Mouse (Mus musculus): ENCODE results near the gene Itga9. TPM values are rescaled to one million over a fixed set of nuclear protein-coding genes. Genes with fewer than 3 reads are reported as not detected.
A peak's percentile ranks its signal among the peaks of the same experiment; 100 is the strongest.

Gene Itga9
- total RNA-seq, 2 experiments from 2014 or later, result 0.08 to 0.32 TPM

DNA sequence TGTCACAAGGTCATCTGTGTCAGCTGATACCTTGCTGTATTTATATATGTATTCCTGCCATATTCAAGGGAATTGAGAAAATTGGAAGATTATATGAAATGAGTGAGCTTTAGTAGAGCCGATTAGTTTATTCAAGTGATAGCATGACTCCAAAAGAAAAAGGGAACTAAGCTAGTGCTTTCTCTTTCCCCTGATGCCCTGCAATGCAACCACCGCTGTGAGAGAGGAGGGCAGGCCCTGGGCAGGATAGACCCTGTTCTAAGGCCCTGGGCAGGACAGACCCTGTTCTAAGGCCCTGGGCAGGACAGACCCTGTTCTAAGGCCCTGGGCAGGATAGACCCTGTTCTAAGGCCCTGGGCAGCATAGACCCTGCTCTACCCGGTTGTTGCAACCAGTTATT is 201.2 kb downstream of the Itga9 start:
- ATAC-seq (replicated peaks; ENCODE audit: poor library complexity), result peak; percentile 66

DNA sequence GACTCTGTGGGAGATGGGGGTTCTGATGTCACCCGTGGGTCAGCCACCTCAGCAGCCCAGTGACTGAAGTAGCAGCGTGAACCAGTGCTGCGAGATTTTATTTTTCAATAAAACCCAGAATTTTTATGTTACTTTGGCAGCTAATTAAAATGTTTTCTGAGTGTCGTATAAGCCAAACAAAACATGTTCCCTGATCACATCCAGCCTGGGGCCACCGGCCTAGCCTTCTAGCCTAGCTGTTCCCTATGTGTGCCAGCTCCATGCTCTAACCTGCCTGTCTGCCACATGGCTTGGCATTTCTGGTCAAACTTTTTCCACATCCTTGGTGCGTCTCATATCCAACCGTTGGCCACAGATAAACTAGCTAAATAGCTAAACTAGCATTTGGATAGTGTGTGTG is 205.7 kb downstream of the Itga9 start:
- no peak for ATAC-seq (replicated peaks; ENCODE audit: poor library complexity)

DNA sequence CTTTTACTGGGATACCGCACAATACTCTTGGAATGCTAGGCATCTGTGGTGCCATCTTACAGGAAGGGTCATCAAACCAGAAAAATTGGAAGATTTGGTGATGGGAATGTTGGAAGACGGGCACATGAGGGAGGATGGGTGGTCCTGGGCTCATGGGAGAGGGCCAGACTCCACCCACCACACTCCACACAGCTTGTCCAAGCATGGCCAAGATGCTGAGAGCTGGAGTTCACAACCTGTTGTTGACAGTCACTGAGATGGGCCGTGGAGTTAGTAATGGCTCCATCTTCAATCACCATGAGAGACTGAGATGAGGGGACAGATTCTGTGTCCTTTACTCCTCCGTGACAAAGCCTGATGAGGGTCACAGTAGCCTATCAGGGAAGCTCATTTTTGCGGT is 207.0 kb downstream of the Itga9 start:
- ATAC-seq (replicated peaks; ENCODE audit: poor library complexity), result no peak

DNA sequence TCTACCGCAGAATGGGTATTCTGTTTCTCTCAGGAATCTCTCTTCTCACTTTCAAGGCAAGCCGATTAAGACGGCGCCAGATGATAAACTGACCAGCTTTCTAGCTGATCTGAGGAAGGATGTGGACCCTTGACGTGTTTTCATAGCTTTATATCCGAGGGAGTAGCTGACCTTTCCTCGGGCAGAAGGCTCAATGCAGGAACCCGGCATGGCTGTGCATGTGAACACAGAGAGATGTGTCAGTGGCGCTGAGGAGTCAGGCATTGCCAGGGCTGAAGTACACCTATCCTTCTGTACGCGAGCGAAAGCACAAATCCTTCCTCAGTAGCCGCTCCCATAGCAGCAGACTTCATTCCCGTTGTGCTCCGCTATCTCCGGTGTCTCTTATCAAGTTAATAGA is 207.6 kb downstream of the Itga9 start:
- no peak for ATAC-seq (replicated peaks; ENCODE audit: poor library complexity)

DNA sequence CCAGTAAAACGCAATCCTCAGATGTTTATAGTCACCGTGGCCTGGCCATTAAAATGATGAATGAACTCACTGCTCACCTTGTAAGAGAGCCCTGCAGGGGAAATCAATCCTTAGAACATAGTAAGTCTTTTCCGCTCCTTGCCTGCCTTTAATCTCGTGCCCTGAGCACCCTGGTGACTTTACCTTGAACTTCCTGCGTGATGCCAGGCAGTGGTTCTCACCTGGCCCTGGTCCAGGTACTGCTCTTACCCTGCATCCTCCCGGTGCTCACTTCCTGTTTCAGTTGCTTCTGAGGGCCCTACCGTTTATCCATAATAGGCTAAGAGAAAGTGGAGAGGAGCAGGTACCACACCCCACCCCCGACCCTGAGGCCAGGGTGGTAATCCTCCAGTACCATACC is 208.0 kb downstream of the Itga9 start:
- no peak for ATAC-seq (replicated peaks; ENCODE audit: poor library complexity)

DNA sequence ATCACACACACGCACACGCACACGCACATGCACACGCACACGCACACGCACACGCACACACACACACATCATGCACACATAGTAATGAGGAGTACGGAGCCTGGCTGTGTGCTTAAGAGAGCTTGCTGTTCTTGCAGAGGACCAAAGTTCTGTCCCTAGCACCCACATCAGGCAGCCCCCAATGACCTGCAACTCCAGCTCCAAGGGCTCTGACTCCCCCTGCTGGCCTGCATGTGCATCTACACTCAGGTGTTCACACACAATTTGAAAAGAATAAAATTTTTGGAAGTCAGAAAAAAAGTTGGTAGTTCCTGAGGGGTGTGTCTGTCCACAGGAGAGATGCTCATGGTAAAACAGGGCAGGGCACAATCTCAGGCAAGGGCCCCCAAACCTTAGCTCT is 209.1 kb downstream of the Itga9 start:
- ATAC-seq (replicated peaks; ENCODE audit: poor library complexity), result no peak

DNA sequence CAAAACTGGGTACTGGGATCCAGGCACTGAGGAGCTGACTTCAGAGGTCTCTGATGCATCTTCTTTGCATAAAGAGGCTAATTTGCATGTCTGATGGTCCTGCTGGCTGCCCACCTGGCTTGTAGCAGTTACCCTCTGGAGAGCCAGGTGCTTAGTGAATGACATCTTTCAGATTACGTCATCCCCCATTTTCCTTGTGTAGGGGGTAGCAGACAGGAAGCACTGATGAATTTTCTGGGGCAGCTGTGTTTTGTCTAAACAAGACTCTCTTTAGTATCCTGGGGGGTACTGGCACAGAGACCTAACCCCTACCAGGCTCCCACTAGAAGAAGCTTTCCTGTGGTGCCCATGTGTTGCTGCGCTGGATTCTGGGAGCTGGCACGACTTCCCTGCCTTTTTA is 212.0 kb downstream of the Itga9 start:
- ATAC-seq (replicated peaks; ENCODE audit: poor library complexity), result no peak

DNA sequence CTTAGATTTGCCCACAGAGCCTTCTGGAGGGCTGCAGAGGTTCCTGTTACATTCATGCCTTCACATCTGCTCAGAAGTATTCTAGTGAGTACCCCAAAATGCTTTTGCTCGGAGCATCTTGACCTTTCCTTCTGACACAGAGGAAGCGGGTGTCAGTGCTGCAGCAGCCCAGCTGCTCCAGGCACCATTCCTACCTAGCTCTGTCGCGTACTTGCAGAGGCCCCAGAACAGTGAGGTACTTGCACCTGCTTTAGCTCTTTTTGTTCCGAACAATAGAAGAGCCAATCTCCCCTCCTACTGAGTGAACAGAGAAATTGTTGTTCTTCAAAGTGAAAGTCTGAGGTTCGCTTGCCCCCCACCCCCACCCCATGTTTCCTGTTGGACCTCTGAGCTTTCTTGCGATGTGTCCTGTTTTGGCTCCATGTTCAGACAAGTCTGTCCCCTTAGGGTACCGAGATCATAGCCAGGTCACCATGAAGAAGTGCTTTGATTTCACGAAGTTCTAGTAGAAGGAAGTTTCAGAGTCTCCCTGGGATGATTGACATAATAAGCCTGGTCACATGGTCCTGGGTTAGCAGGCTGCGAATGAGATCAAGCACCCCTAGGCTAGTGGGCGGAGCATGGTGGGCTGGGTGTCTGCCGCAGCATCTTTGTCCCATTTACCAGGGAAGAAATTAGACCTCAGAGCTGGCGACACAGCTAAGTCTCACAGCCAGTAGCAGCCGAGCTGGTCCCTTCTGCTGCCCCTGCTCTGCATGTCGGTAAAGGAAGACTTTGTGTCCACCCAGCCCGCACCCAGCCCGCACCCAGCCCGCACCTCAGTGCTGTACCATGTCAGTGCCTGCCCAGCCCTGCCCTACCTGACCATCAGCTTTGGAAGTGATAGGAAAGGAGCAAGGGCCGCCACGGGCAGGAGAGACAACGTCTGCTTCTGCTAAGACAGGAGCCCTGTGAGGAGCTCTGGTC is 215.0 kb downstream of the Itga9 start:
- ATAC-seq (replicated peaks; ENCODE audit: poor library complexity), result peak; percentile 91

DNA sequence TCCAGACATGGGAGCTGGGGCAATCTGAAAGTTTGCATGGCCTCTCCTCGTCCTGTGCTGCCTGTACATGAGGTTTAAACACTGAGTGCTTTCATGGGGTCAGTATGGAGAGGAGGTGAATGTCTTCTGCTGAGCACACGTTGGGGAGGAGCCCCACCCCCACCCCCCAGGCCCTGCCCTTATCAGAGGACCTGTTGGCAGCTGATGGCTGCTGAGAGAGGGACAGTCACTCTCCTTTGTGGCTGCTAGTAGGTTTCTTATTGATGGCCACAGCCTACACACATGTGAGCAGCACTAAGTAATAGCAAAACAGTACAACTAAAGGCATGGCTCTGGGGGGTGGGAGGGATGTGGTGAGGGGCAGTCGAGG is 215.7 kb downstream of the Itga9 start:
- no peak for ATAC-seq (replicated peaks; ENCODE audit: poor library complexity)

DNA sequence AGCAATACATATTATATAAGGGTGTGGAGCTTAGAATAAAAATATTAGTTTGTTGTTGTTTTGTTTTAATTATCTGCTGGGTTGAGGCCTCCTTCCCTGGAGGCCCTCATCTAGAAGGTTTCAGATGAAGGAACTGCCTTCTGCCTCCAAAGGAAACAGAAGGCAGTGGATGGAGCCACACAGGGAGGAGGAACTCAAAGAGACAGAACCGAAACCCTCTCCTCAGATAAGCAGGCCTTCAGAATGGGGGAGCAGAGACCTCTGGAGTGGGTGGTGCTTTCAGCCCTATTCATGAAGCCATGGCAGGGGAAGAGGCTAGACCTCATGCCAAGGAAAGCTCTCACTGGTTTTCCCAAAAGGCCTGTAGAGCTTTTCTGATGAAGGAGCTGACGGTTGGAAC is 216.1 kb downstream of the Itga9 start:
- ATAC-seq (replicated peaks; ENCODE audit: poor library complexity), result peak; percentile 67

DNA sequence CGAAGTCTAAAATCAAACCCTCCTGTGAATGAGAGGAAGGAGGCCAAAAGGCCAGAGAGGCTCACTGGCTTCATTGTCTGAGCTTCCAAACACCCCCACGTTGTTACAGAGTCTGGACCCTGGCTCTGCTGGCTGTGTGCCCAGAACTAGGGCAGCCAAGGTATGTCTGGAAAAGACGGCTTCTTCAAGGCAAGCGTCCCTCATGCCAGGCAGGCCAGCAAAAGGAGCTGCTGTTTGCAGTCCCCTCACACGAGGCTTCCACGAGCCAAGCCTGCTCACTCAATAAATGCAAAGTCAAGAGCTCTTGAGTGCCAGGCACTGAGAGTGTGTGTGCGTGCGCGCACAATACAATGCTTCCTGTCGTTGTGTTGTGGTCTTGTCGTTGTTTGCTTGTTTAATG is 224.6 kb downstream of the Itga9 start:
- no peak for ATAC-seq (replicated peaks; ENCODE audit: poor library complexity)

DNA sequence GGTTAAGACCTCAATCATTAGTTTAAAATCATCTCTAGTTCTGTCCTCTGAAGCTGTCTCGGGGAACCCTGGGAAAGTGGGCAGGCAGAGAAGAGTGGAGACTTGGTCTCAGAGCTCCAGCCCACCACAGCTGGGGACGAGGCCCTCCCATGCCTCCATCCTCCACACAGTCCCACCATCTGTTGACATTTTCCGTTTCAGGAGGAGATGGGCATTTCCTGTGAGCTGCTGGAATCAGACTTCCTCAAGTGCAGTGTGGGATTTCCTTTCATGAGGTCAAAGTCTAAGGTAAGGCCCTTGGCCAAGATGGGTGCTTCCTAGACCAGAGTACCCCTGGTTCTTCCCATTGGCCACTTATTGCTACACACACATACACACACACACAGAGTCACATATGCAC is 226.0 kb downstream of the Itga9 start:
- ATAC-seq (replicated peaks; ENCODE audit: poor library complexity), result peak; percentile 29; the same call in 1 of the 2 replicates

DNA sequence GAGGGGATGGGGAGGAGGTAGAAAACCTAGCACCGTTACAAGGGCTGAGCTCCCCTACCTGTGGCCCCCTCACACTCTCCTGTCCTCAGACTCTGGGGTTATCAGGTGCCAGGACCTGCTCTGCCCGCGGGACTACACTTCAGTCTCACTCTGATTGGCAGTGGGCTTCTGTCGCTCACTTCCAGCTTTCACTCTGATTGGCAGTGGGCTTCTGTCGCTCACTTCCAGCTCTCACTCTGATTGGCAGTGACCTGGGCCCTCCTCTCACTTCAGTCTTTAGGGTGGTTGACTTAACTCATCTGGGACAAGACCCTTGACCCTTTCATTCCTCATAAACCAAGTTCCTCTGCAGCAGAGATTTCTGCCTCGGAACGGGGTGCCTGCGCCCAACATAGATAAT is 226.9 kb downstream of the Itga9 start:
- ATAC-seq (replicated peaks; ENCODE audit: poor library complexity), result no peak

DNA sequence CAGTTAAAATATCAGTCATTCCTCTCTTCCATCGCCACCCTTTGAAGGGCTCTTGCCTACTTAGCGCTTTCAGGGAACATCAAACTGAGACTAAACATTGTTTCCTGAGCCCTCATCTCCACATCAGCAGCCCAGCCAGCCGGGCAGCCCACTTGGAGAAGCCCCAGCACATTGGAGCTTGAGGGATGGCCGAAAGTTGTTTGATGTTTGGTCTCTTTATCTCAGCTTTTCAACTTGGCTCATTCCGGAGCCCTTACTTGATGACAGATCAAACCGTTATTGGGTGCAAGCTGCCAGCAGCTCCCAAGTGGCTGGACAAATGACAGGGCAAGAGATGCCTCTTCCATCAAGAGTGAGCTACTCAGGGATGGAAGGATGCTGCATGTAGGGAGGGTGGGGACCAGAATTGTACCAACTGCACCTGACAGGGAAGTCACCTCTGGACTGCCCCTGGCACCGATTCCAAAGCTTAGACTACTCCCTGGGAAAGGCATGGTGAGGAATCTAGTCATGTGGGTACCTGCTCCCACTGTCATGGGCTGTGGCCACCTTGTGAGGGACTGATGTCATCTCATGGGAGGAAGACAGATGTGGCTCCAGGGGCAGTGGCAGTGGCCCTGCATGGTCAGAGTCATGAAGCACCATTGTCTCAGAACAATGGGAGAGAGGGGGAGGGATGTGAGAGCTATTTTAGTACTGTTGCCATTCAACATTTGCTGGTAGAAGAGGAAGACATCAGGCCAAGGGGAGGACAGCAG is 232.6 kb downstream of the Itga9 start:
- ATAC-seq (replicated peaks; ENCODE audit: poor library complexity), result no peak

DNA sequence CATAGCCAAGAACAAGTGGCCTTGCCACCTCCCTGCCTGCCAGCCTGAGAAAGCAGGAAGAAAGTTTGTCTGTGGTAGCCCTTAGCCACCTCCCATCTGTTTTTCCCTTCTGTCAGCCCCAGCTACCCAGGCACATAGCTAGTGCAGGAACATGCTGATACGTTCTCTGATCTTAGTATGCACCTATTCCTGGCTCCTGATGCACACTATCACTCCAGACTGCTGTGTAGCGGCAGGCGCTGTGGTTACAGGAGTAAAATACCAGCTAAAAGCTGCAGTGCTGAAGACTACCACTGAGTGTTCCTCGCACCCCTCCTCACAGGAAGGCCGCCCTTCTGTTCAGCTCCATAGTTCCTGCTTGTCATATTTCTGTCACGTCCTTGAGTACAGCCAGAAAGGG is 234.8 kb downstream of the Itga9 start:
- ATAC-seq (replicated peaks; ENCODE audit: poor library complexity), result no peak

DNA sequence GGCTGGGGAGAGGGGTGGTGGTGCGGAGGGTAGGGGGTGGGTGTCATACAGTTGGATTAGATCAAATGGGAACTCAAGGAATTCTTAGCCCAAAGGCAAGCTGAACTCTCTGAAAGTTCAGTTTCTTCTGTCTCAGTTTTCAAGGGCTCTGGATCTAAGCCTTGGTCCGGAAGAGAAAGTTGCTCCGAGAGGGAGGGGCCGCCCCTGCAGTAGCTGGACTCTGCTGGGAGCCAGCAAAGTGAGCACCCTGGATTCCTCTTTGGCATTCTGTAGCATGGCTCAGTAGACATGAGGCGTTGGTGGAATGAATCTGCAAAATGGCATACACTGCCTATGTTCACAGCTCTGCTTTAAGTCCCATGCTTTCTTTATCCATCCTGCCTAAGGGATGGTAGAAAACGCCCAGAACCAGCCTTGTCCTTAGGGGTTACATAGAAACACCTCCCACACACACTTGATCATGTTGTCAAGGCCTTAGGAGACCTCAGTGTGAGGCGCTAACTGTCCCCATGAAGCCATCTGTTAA is 235.5 kb downstream of the Itga9 start:
- ATAC-seq (replicated peaks; ENCODE audit: poor library complexity), result no peak

DNA sequence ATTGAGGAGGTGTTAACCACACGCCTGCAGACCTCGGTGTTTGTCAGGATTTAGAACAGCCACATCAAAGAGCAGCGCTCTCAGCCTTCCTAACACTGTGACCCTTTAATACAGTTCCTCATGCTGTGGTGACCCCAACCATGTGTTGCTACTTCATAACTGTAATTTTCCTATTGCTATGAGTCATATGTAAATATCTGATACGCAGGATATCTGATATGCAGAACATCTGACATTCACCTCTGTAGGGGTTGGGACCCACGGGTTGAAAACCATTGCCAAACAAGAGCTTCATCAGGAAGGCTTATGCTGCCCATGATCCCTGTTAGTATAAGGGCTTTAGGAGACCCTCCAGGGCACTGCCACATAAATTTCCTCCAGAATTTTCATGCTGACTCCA is 237.2 kb downstream of the Itga9 start:
- ATAC-seq (replicated peaks; ENCODE audit: poor library complexity), result no peak

DNA sequence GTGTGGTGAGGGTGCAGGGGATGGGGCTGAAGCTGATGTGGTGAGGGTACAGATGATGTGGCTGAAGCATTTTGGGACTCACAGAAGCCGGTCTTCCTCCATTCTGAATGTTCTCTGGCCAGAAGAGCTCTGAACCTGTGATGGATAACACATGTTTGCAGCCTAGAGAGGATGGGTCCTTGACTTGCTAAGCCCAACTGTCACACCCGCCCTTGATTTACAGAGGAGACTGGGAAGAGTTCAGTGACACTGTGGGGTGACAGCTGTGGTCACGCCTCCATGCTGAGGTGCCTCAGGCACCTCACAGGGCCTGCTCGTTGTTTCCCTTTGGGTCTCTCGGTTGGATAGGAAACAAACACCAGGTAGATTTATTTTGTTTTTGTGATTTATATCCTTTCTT is 238.5 kb downstream of the Itga9 start:
- no peak for ATAC-seq (replicated peaks; ENCODE audit: poor library complexity)

DNA sequence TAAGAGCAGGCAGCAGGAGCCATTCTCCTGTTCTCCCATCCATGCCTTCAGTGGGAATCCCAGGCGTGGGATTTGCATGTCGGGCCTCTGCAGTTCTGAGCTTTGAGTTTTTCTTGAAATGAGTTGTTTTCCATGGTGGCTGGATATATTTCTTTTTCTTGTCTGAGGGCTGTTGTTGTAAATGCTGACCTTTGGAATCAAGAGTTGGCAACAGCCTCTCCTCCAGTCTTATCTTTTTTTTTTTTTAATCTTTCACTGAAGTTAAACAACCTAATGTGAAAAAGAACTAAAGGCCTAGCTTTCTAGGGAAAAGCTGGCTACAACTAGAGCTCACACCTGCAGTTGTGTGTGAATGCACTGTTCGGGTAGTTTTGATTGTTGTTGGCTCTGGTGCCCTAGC is 240.3 kb downstream of the Itga9 start:
- no peak for ATAC-seq (replicated peaks; ENCODE audit: poor library complexity)

DNA sequence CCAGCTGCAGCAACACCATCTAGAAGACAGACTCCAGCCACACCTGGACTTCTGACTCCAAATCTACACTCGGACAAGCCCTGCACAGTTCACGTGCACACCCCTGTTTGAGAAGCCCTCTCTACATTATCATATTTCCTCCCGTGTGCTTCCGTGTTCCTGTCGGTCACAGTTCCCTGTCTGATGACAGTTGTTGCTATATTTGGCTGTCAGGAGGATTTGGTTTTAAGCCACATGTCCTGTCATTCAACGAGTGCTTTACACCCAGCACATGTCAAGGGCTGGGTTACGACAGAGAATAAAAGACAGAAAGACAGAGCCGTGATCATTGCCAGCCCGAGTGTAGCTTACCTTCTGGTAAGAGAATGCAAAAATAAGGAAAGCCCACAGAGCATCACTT is 250.2 kb downstream of the Itga9 start:
- ATAC-seq (replicated peaks; ENCODE audit: poor library complexity), result peak; percentile 60

DNA sequence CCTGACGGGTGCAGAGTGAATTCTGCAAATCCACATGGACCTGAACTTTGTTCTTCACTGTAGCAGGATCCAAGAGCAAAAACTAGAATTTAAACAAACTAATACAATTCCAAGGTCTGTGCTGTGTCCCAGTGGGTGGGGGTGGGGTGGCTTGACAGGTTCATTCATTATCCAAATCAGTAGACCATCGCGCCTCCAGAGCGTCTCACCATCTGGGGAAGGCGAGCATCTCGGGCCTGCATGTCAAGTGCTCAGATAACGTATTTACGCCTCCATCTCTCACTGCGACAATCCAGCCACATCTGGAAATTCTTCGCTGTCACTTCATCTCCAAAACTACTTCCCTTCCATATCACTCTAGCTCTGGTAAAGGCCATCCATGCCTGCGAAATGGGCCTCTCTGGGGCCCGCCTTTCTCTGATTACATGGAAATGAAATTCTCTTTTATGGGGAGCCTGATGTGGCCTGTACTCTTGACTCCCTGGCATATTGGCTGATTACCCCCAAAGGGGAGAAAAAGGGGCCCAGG is 254.2 kb downstream of the Itga9 start:
- ATAC-seq (replicated peaks; ENCODE audit: poor library complexity), result no peak

DNA sequence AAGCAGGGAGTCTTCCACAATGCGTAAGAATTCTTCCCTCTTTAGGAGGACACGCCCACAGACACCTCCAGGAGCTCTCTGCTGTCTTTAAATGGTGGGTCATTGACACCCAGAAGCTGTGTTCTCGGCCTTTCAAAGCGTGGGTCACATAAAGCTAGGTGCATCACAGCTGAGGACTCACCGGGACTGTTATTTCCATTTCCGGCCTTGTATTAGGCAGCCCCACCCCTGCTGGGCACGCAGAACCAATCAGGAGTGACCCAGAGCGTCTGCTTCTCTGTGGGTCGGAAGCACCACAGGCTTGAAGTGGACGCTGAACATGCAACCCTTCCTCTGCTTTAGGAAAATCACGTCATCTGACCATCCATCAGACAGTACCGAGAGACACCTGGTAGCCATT is 255.7 kb downstream of the Itga9 start:
- ATAC-seq (replicated peaks; ENCODE audit: poor library complexity), result no peak
